Mouse (Mus musculus) ES-E14 (cell line): ENCODE data around the gene Tnrc6c.

Source experiments
- CHD2 ChIP-seq: IDR thresholded peaks from 2 replicates; pipeline ENCODE4 v1.6.1; 2014; ENCODE audit warnings: mild to moderate bottlenecking, low read depth, low read length, inconsistent platforms
- HCFC1 ChIP-seq: IDR thresholded peaks from 2 replicates; pipeline ENCODE4 v1.6.1; 2012; ENCODE audit warnings: low read length, inconsistent platforms, borderline replicate concordance; ENCODE audit not compliant: insufficient read depth
- MAFK ChIP-seq: IDR thresholded peaks from 2 replicates; pipeline ENCODE4 v1.6.1; 2014; ENCODE audit warnings: mild to moderate bottlenecking, low read depth, low read length, inconsistent platforms; ENCODE audit not compliant: insufficient read depth
- ZC3H11A ChIP-seq: IDR thresholded peaks from 2 replicates; pipeline ENCODE4 v1.6.1; 2012; ENCODE audit warnings: low read depth, mild to moderate bottlenecking, inconsistent platforms, low read length, borderline replicate concordance
- ZNF384 ChIP-seq: IDR thresholded peaks from 2 replicates; pipeline ENCODE4 v1.6.1; 2012; ENCODE audit warnings: low read depth, low read length, inconsistent platforms

DNA sequence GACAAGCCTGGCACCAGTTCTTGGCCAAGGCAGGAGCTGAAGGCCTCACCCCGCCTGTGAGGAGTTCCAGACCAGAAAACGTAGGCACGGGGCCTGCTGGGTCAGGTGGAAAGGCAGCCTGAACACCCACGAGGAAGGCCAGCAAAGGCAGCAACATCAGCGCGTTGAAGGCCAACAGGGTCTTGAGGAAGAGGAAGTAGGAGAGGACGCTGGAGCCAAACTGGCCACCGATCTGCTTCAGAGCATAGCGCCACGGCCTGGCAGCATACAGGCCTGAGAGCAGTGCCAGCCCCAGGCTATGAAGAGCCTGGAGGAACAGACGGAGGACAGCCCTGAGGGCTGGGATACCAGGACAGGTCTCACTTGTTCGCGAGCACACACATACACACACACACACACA lies 121.5 kb downstream of the Tnrc6c start:
- no peak for TF ChIP-seq HCFC1
- no peak for TF ChIP-seq MAFK
- no peak for TF ChIP-seq ZC3H11A
- no peak for TF ChIP-seq ZNF384
- no peak for TF ChIP-seq CHD2
